Mouse (Mus musculus) kidney, adult 18-20 months (tissue): Measurements from ENCODE around the gene Cirbp.

Source experiments
- DNase-seq: peaks from one replicate; pipeline ENCODE4 v3.0.0; 2021

The Cirbp gene

DNA sequence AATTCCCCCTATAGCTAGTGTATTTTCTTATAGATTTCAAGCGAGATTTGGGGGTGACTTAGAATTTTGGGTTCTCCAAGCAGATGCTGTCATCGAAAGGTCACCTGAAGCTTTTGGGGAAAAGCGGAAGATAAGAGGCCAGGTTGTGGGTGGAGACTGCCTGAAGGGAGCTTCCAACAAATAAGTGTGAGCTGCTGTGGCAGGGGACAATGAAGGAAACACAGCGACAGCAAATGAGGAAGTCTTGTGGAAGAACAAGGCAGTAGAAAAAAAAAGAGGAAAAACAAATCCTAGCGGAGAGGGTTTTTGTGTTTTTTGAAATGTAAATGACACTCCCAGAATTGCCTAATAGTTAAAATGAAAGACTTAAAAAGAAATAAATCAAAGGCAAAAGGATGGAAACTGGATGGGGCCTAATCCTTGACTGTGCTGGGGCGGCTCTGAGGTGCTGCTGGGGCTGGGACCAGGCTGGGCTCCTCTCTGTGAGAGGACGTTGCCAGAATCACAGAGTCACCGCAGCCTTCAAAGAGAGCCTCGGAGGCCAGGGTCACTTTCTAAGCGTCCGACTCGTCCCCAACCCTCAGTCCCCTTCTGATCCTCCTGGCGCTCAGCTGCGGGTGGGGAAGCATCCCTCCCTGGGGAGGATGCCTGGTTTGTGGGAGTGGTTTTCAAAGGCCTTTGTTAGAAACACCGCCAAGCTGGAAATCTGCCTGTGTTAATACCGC lies 49.4 kb downstream of the Cirbp start:
- DNase-seq, result no peak

DNA sequence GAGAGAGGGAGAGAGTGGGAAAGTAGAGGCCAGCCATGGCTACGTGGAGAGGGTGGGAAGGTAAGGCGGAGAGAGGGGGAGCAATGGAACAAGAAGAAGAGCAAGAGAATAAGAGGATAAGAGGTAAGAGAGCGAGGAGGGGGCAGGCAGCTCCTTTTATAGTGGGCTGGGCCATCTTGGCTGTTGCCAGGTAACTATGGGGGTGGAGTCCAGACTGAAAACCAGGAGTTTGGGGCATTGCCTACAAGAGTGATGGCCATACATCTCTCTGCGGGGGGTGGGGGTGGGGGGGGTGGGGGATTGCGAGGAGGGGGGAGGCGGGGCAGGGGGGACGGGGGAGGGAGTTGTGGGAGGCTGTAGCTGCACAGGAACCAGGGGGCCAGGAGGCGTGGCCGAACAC lies 54.9 kb downstream of the Cirbp start:
- no peak for DNase-seq
